Comparison of ENCODE assay signal across 8 mouse cellular contexts in genomic region chr4:141010941-141011429, GRCm38 (mm10). TPM values are rescaled to one million over a fixed set of nuclear protein-coding genes. Genes with fewer than 3 reads are reported as not detected.
DNase-seq lines count a peak whose midpoint lies in the region; ATAC-seq and TF ChIP-seq lines count a peak whose summit lies in the region.

No protein-coding gene starts in this region.

- WGBS in forebrain, embryonic 14.5 days: under 1% methylated on average over 17 of the region's 17 CpGs
- 7% methylated on average over 16 of the region's 17 CpGs for WGBS in intestine, postnatal 0 days

- peak overlapping the region; percentile 75 for H3K4me2 ChIP-seq in forebrain, embryonic 14.5 days (ENCODE audit: low read length)
- peak overlapping the region; percentile 70 for H3K4me2 ChIP-seq in intestine, postnatal 0 days (replicated peaks; ENCODE audit: low read depth)

- peaks cover 51% of the 10 kb centered on the region for H3K36me3 ChIP-seq in forebrain, embryonic 14.5 days (ENCODE audit: control insufficient read depth, insufficient read depth, low read length)
- H3K36me3 ChIP-seq in intestine, postnatal 0 days (ENCODE audit: control insufficient read depth, insufficient read depth): peaks cover 20% of the 10 kb centered on the region; the same call in 1 of the 2 replicates

- TF ChIP-seq CTCF in intestine, postnatal 0 days (IDR thresholded peaks at IDR 0.05; ENCODE audit: low read depth): no peak

- peak overlapping the region; percentile 89 for H3K27ac ChIP-seq in forebrain, embryonic 14.5 days (ENCODE audit: low read depth, low read length)
- peak overlapping the region; percentile 28 for H3K27ac ChIP-seq in intestine, postnatal 0 days (ENCODE audit: low read depth, low read length)

- DNase-seq in gastrocnemius, adult 18-20 months (ENCODE audit: low spot score): peak; percentile 32
- DNase-seq in gastrocnemius, adult 8-10 months (ENCODE audit: low spot score in 2 of 2): no peak
- DNase-seq in forebrain, embryonic 14.5 days (ENCODE audit: low spot score): peak; percentile 54
- peak; percentile 58 to 78 for DNase-seq in lung, postnatal 4 days
- DNase-seq in spleen, postnatal 4 days (ENCODE audit: low spot score in 2 of 2): no peak
- no peak for DNase-seq in urinary bladder, postnatal 4 days (ENCODE audit: low spot score in 2 of 2)
- no peak for DNase-seq in spleen, postnatal 36 days (ENCODE audit: low spot score in 2 of 2)

- peak overlapping the region; percentile 97 for H3K9ac ChIP-seq in forebrain, embryonic 14.5 days (ENCODE audit: low read length)
- peak overlapping the region; percentile 69 for H3K9ac ChIP-seq in intestine, postnatal 0 days (ENCODE audit: low read depth, low read length)

- peak; percentile 38 for ATAC-seq in forebrain, embryonic 14.5 days
- no peak for ATAC-seq in intestine, postnatal 0 days

- H3K9me3 ChIP-seq in forebrain, embryonic 14.5 days (replicated peaks; ENCODE audit: control insufficient read depth, low read length): no peaks in the 10 kb centered on the region
- no peaks in the 10 kb centered on the region for H3K9me3 ChIP-seq in intestine, postnatal 0 days (ENCODE audit: control insufficient read depth)

- no peaks in the 10 kb centered on the region for H3K27me3 ChIP-seq in forebrain, embryonic 14.5 days (replicated peaks; ENCODE audit: control insufficient read depth, insufficient read depth, low read length)
- H3K27me3 ChIP-seq in intestine, postnatal 0 days (replicated peaks; ENCODE audit: control insufficient read depth, insufficient read depth, low read length): peaks cover 5% of the 10 kb centered on the region; the same call in 1 of the 2 replicates

- H3K4me1 ChIP-seq in forebrain, embryonic 14.5 days (ENCODE audit: control insufficient read depth, insufficient read depth, low read length): peaks cover 20% of the 10 kb centered on the region
- H3K4me1 ChIP-seq in intestine, postnatal 0 days (replicated peaks; ENCODE audit: control insufficient read depth, insufficient read depth, low read length): 0 out of 2 replicates have a peak, but pooled peaks cover 4% of the 10 kb centered on the region

- peak overlapping the region; percentile 86 for H3K4me3 ChIP-seq in forebrain, embryonic 14.5 days (ENCODE audit: low read depth, low read length)
- peak overlapping the region; percentile 54 for H3K4me3 ChIP-seq in intestine, postnatal 0 days (ENCODE audit: low read depth, low read length)

RNA-seq across cellular contexts. Expression of gene Mfap2, which starts 0.8 kb away (rescaled TPM):
- total RNA-seq in gastrocnemius, adult 18-20 months (2021): 1 to 10 TPM; 1.1 to 2.3 TPM
- total RNA-seq in gastrocnemius, adult 8-10 months (2022): 1 to 10 TPM in 2 of 4 experiments, under 1 TPM in 2; 0.48 to 2.2 (median 1.3) TPM
- 255 and 287 TPM in 2 replicates for polyA plus RNA-seq in forebrain, embryonic 14.5 days (2014; fragmentation: Nextera tagmentation; extraction: Ambion mirVana)
- polyA plus RNA-seq in intestine, postnatal 0 days (2015; fragmentation: Nextera tagmentation; extraction: Ambion mirVana): 117 and 138 TPM in 2 replicates

RNA-seq across cellular contexts. Expression of gene Atp13a2, which starts 24.3 kb away (rescaled TPM):
- total RNA-seq in gastrocnemius, adult 18-20 months (2021): 10 to 100 TPM; 16.2 to 21.1 TPM
- total RNA-seq in gastrocnemius, adult 8-10 months (2022): 10 to 100 TPM; 17.2 to 22.5 (median 18.4) TPM
- 79.9 and 110 TPM in 2 replicates for polyA plus RNA-seq in forebrain, embryonic 14.5 days (2014; fragmentation: Nextera tagmentation; extraction: Ambion mirVana)
- 10.9 and 11.7 TPM in 2 replicates for polyA plus RNA-seq in intestine, postnatal 0 days (2015; fragmentation: Nextera tagmentation; extraction: Ambion mirVana)

RNA-seq across cellular contexts. Expression of gene Crocc, which starts 49.4 kb away (rescaled TPM):
- total RNA-seq in gastrocnemius, adult 18-20 months (2021): 1 to 10 TPM; 2.0 to 2.5 TPM
- 1 to 10 TPM; 1.2 to 2.2 (median 1.9) TPM for total RNA-seq in gastrocnemius, adult 8-10 months (2022)
- 6.6 and 7.8 TPM in 2 replicates for polyA plus RNA-seq in forebrain, embryonic 14.5 days (2014; fragmentation: Nextera tagmentation; extraction: Ambion mirVana)
- 1.3 and 1.5 TPM in 2 replicates for polyA plus RNA-seq in intestine, postnatal 0 days (2015; fragmentation: Nextera tagmentation; extraction: Ambion mirVana)

RNA-seq across cellular contexts. Expression of gene Sdhb, which starts 50.0 kb away (rescaled TPM):
- 100 to 1,000 TPM; 630 to 677 TPM for total RNA-seq in gastrocnemius, adult 18-20 months (2021)
- total RNA-seq in gastrocnemius, adult 8-10 months (2022): 100 to 1,000 TPM; 520 to 588 (median 538) TPM
- 508 and 541 TPM in 2 replicates for polyA plus RNA-seq in forebrain, embryonic 14.5 days (2014; fragmentation: Nextera tagmentation; extraction: Ambion mirVana)
- 588 and 627 TPM in 2 replicates for polyA plus RNA-seq in intestine, postnatal 0 days (2015; fragmentation: Nextera tagmentation; extraction: Ambion mirVana)

Comparison
In these comparisons a context has a peak if more than half of its experiments do, and no peak if none do; other contexts are left out.
1. DNase-seq: peak in gastrocnemius, adult 18-20 months (single experiment), forebrain, embryonic 14.5 days (single experiment) and lung, postnatal 4 days (2 of 2); none in gastrocnemius, adult 8-10 months (0 of 2), spleen, postnatal 4 days (0 of 2), urinary bladder, postnatal 4 days (0 of 2) and spleen, postnatal 36 days (0 of 2).